Mouse (Mus musculus) liver, embryonic 14.5 days (tissue): ENCODE results near the gene Usp24. TPM values are rescaled to one million over a fixed set of nuclear protein-coding genes. Genes with fewer than 3 reads are reported as not detected.

Source experiments
- ATAC-seq: fragments of 200-750 bp; cut with Nextera tagmentation; 2 replicates; pipeline ENCODE4 v1.8.0; 2017; ENCODE audit warnings: moderate number of reproducible peaks, mild to moderate bottlenecking, moderate library complexity; ENCODE audit not compliant: insufficient read depth
- DNase-seq, 3 experiments: peaks; one replicate each; pipeline ENCODE4 v3.0.0-alpha.2; 2012 to 2013; ENCODE audit warnings: low read depth in 3 of 3, low spot score in 3 of 3
- H3K27ac ChIP-seq: fragments of 300-500 bp; sonication (generic); 2 replicates; pipeline ENCODE4 v1.5.1; 2014; ENCODE audit warnings: moderate library complexity, mild to moderate bottlenecking, control low read depth, inconsistent platforms
- H3K27me3 ChIP-seq: fragments of 300-500 bp; sonication (generic); 2 replicates; pipeline ENCODE4 v1.6.1; 2014; ENCODE audit warnings: mild to moderate bottlenecking, low read length, moderate library complexity; ENCODE audit not compliant: control insufficient read depth, insufficient read depth
- H3K36me3 ChIP-seq: fragments of 300-500 bp; sonication (generic); replicated peaks from 2 replicates; pipeline ENCODE4 v1.6.1; 2014; ENCODE audit warnings: low read depth; ENCODE audit not compliant: control insufficient read depth, insufficient read depth
- H3K4me1 ChIP-seq, 2 experiments: fragments of 200-500 bp in 1 of 2; fragments of 300-500 bp in 1 of 2; sonication (generic) in 1 of 2; replicated peaks; 2 replicates each; pipeline ENCODE4 v1.6.1; 2012 to 2014; ENCODE audit warnings: antibody characterized with exemption in 1 of 2, inconsistent platforms in 1 of 2, low read length in 1 of 2; ENCODE audit not compliant: control insufficient read depth in 2 of 2, insufficient read depth in 2 of 2
- H3K4me2 ChIP-seq: fragments of 300-500 bp; sonication (generic); 2 replicates; pipeline ENCODE4 v1.6.1; 2014; ENCODE audit warnings: low read depth, mild to moderate bottlenecking, control low read depth, moderate library complexity
- H3K4me3 ChIP-seq, 2 experiments: fragments of 200-500 bp in 1 of 2; fragments of 300-500 bp in 1 of 2; sonication (generic) in 1 of 2; 2 replicates each; pipeline ENCODE4 v1.5.1; 2012 to 2014; ENCODE audit warnings: low read depth in 2 of 2, low read length in 2 of 2, mild to moderate bottlenecking in 2 of 2, control low read depth in 1 of 2, inconsistent platforms in 1 of 2, moderate library complexity in 1 of 2; ENCODE audit not compliant: insufficient read depth in 1 of 2
- H3K9ac ChIP-seq: fragments of 300-500 bp; sonication (generic); replicated peaks from 2 replicates; pipeline ENCODE4 v1.6.1; 2014; ENCODE audit warnings: mild to moderate bottlenecking, control low read depth, moderate library complexity
- H3K9me3 ChIP-seq: fragments of 300-500 bp; sonication (generic); 2 replicates; pipeline ENCODE4 v1.6.1; 2016; ENCODE audit warnings: low read length, mixed read lengths; ENCODE audit not compliant: control insufficient read depth
- CTCF ChIP-seq: IDR thresholded peaks from 2 replicates; pipeline ENCODE4 v1.5.1; 2016; ENCODE audit warnings: antibody characterized with exemption, low read depth, control low read depth
- EP300 ChIP-seq: IDR thresholded peaks from 2 replicates; pipeline ENCODE4 v1.6.1; 2016; ENCODE audit warnings: antibody characterized with exemption, low read depth
- WGBS: fragments of 180-500 bp; shearing (Covaris S2); extraction: QIAGEN DNeasy Blood & Tissue Kit; methylation state at CpG from one replicate; pipeline ENCODE4 v1.1.7; 2014; ENCODE audit not compliant: insufficient replicate concordance; 5-methylcytosine and 5-hydroxymethylcytosine counted together
- polyA plus RNA-seq, 2 experiments: library from polyadenylated mRNA; depleted of rRNA in 1 of 2; stranded (reverse) in 1 of 2; unstranded in 1 of 2; fragments of >200 nt; fragmentation: Nextera tagmentation in 1 of 2; extraction: Ambion mirVana in 1 of 2; gene quantifications; 2 replicates each; pipeline versions ENCODE4 v1.2.1 to v1.2.3; 2012 to 2014

Usp24 gene
- polyA plus RNA-seq, 2 experiments: 6.4 to 6.8 TPM

- Histone ChIP-seq H3K36me3 (peaks cover 74% of the 10 kb centered on the region), H3K9me3 (no peaks in the 10 kb centered on the region), H3K4me3 (no peak overlapping the region), H3K27me3 (no peaks in the 10 kb centered on the region), H3K27ac (no peak overlapping the region), H3K4me1 (no peaks in the 10 kb centered on the region), H3K9ac (no peak overlapping the region), H3K4me2 (no peak overlapping the region)
- DNase-seq: no peak
- WGBS: 84% methylated on average over 14 of the region's 14 CpGs
- TF ChIP-seq EP300 (no peak), CTCF (no peak)
- ATAC-seq: no peak
These were observed 63.0 kb downstream of the Usp24 start for GRCm38 (mm10) chr4:106378839-106379572.

GRCm38 (mm10) chr4:106381131-106381530 is 65.1 kb downstream of the Usp24 start:
- H3K9me3 ChIP-seq: no peaks in the 10 kb centered on the region
- H3K27me3 ChIP-seq: no peaks in the 10 kb centered on the region
- H3K27ac ChIP-seq: no peak overlapping the region
- no peak overlapping the region for H3K9ac ChIP-seq
- TF ChIP-seq CTCF (no peak), EP300 (no peak)
- no peak overlapping the region for H3K4me2 ChIP-seq
- DNase-seq: no peak
- ATAC-seq: no peak
- no peaks in the 10 kb centered on the region for H3K4me1 ChIP-seq
- H3K4me3 ChIP-seq: no peak overlapping the region
- H3K36me3 ChIP-seq: peaks cover 75% of the 10 kb centered on the region
- 71% methylated on average over 5 of the region's 5 CpGs for WGBS

GRCm38 (mm10) chr4:106389908-106390307 is 73.9 kb downstream of the Usp24 start:
- no peaks in the 10 kb centered on the region for H3K27me3 ChIP-seq
- H3K36me3 ChIP-seq: peaks cover 61% of the 10 kb centered on the region
- no peak overlapping the region for H3K4me3 ChIP-seq
- no peaks in the 10 kb centered on the region for H3K4me1 ChIP-seq
- H3K27ac ChIP-seq: no peak overlapping the region
- no peak for ATAC-seq
- WGBS: 88% methylated on average over 3 of the region's 3 CpGs
- DNase-seq: no peak
- H3K9ac ChIP-seq: no peak overlapping the region
- H3K4me2 ChIP-seq: no peak overlapping the region
- H3K9me3 ChIP-seq: no peaks in the 10 kb centered on the region
- no peak for TF ChIP-seq EP300
- no peak for TF ChIP-seq CTCF

GRCm38 (mm10) chr4:106409621-106410020 is 93.6 kb downstream of the Usp24 start:
- no peak overlapping the region for H3K27ac ChIP-seq
- no peak overlapping the region for H3K4me2 ChIP-seq
- TF ChIP-seq CTCF (no peak), EP300 (no peak)
- WGBS: 92% methylated on average over 14 of the region's 14 CpGs
- no peak overlapping the region for H3K4me3 ChIP-seq
- no peaks in the 10 kb centered on the region for H3K4me1 ChIP-seq
- peaks cover 70% of the 10 kb centered on the region for H3K36me3 ChIP-seq
- no peak overlapping the region for H3K9ac ChIP-seq
- H3K9me3 ChIP-seq: no peaks in the 10 kb centered on the region
- no peak for DNase-seq
- no peak for ATAC-seq
- H3K27me3 ChIP-seq: no peaks in the 10 kb centered on the region

DNA sequence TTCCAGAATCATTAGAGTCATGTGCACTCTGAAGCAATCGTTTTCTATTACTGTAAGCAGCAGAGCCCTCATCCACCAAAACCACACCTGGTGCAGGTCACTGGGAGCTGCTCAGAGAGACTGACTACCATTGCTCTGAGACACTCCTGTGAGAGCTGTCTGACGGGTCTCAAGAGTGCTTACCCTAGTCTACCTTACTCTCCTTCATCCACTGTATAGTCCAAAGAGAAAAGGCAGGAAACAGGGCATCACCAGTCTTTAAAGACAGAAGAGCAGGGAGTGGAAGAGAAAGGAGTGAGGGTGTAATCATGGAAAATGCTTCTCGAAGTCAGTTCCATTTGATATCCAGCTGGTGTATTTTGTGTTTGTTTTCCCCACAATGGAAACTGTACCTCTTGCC is 103.2 kb downstream of the Usp24 start:
- Histone ChIP-seq H3K27me3 (no peaks in the 10 kb centered on the region), H3K4me2 (no peak overlapping the region), H3K9ac (no peak overlapping the region), H3K36me3 (peaks cover 68% of the 10 kb centered on the region), H3K4me1 (no peaks in the 10 kb centered on the region), H3K9me3 (no peaks in the 10 kb centered on the region), H3K4me3 (no peak overlapping the region), H3K27ac (no peak overlapping the region)
- ATAC-seq (no peak), DNase-seq (no peak)
- 71% methylated on average over 3 of the region's 3 CpGs for WGBS
- TF ChIP-seq EP300 (no peak), CTCF (no peak)
